Mouse (Mus musculus) heart, postnatal 0 days (tissue): Measurements from ENCODE around the gene Mblac2. TPM values are rescaled to one million over a fixed set of nuclear protein-coding genes. Genes with fewer than 3 reads are reported as not detected.

Experiments
- ATAC-seq: fragments of 200-750 bp; cut with Nextera tagmentation; 2 replicates; pipeline ENCODE4 v1.8.0; 2017; ENCODE audit warnings: low read depth, moderate number of reproducible peaks, moderate library complexity; ENCODE audit not compliant: insufficient read depth
- DNase-seq: peaks from one replicate; pipeline ENCODE4 v3.0.0-alpha.2; 2016; ENCODE audit warnings: low spot score
- H3K27ac ChIP-seq: fragments of 300-500 bp; sonication (generic); 2 replicates; pipeline ENCODE4 v1.5.1; 2014; ENCODE audit warnings: low read depth, mild to moderate bottlenecking
- H3K27me3 ChIP-seq: fragments of 300-500 bp; sonication (generic); 2 replicates; pipeline ENCODE4 v1.6.1; 2014; ENCODE audit warnings: low read length, mixed read lengths; ENCODE audit not compliant: control insufficient read depth, insufficient read depth
- H3K36me3 ChIP-seq: fragments of 300-500 bp; sonication (generic); replicated peaks from 2 replicates; pipeline ENCODE4 v1.6.1; 2014; ENCODE audit warnings: low read length, mixed read lengths; ENCODE audit not compliant: control insufficient read depth, insufficient read depth
- H3K4me1 ChIP-seq: fragments of 300-500 bp; sonication (generic); 2 replicates; pipeline ENCODE4 v1.6.1; 2014; ENCODE audit warnings: antibody characterized with exemption; ENCODE audit not compliant: control insufficient read depth, insufficient read depth
- H3K4me2 ChIP-seq: fragments of 300-500 bp; sonication (generic); 2 replicates; pipeline ENCODE4 v1.6.1; 2014; ENCODE audit warnings: low read depth, mild to moderate bottlenecking, low read length, moderate library complexity
- H3K4me3 ChIP-seq: fragments of 300-500 bp; sonication (generic); 2 replicates; pipeline ENCODE4 v1.5.1; 2014; ENCODE audit warnings: low read depth, low read length
- H3K9ac ChIP-seq: fragments of 300-500 bp; sonication (generic); replicated peaks from 2 replicates; pipeline ENCODE4 v1.6.1; 2014; ENCODE audit warnings: low read depth, low read length, mixed read lengths
- H3K9me3 ChIP-seq: fragments of 300-500 bp; sonication (generic); replicated peaks from 2 replicates; pipeline ENCODE4 v1.6.1; 2016; ENCODE audit warnings: low read length; ENCODE audit not compliant: control insufficient read depth
- CTCF ChIP-seq: IDR thresholded peaks from 2 replicates; pipeline ENCODE4 v1.5.1; 2016; ENCODE audit warnings: antibody characterized with exemption, control low read depth, low read depth
- EP300 ChIP-seq: IDR thresholded peaks from 2 replicates; pipeline ENCODE4 v1.6.1; 2016; ENCODE audit warnings: antibody characterized with exemption, low read depth
- WGBS: fragments of 180-500 bp; shearing (Covaris S2); extraction: QIAGEN DNeasy Blood & Tissue Kit; methylation state at CpG from one replicate; pipeline ENCODE4 v1.1.7; 2014; 5-methylcytosine and 5-hydroxymethylcytosine counted together
- polyA plus RNA-seq: library from polyadenylated mRNA; unstranded; fragments of >200 nt; fragmentation: Nextera tagmentation; extraction: Ambion mirVana; gene quantifications from 2 replicates; pipeline ENCODE4 v1.2.1, GENCODE M21; 2015
- total RNA-seq: library from RNA; depleted of rRNA; stranded (reverse); fragments of >200 nt; gene quantifications from 2 replicates; pipeline ENCODE4 v1.2.3, GENCODE M21; 2014; ENCODE audit warnings: low replicate concordance; rRNA removed

The Mblac2 gene
- total and polyA plus RNA-seq, 2 experiments from 2014 or later = 1.8 to 5.9 TPM

GRCm38 (mm10) chr13:81791861-81792260 lies 80.7 kb downstream of the Mblac2 start:
- no peak overlapping the region for H3K4me3 ChIP-seq
- H3K27me3 ChIP-seq = no peaks in the 10 kb centered on the region
- no peak for ATAC-seq
- no peak overlapping the region for H3K4me2 ChIP-seq
- no peak for TF ChIP-seq CTCF
- TF ChIP-seq EP300 = no peak
- H3K9me3 ChIP-seq = no peaks in the 10 kb centered on the region
- 0 out of 2 replicates have a peak, but pooled peaks cover 6% of the 10 kb centered on the region for H3K4me1 ChIP-seq
- H3K36me3 ChIP-seq = peaks cover 22% of the 10 kb centered on the region
- WGBS = 15% methylated on average over 8 of the region's 8 CpGs
- no peak overlapping the region for H3K9ac ChIP-seq
- no peak for DNase-seq
- no peak overlapping the region for H3K27ac ChIP-seq

DNA sequence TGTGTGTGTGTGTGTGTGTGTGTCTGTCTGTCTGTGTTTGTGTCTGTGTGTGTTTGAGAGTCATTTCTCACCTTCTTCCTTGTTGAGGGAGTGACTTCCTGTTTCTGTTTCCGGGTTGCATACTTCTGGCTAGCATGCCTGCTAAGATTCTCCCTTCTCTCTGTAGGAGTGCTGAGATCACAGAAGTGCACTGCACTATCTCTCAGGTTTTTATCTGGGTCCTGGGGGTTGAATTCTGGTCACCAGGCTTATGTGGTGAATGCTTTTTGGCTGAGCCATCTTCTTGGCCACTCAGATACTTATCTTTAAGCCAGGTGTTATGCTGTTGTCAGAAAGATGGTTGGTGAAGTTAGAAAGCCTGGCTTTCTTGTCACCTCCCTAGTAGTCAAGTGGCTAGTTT lies 82.7 kb downstream of the Mblac2 start:
- H3K4me3 ChIP-seq = no peak overlapping the region
- ATAC-seq (no peak), DNase-seq (no peak)
- H3K27me3 ChIP-seq = no peaks in the 10 kb centered on the region
- no peak overlapping the region for H3K9ac ChIP-seq
- H3K27ac ChIP-seq = no peak overlapping the region
- WGBS = 18% methylated on average over 1 of the region's 1 CpGs
- TF ChIP-seq CTCF = no peak
- TF ChIP-seq EP300 = no peak
- peaks cover 11% of the 10 kb centered on the region; the same call in 1 of the 2 replicates for H3K36me3 ChIP-seq
- H3K4me2 ChIP-seq = no peak overlapping the region
- H3K9me3 ChIP-seq = no peaks in the 10 kb centered on the region
- H3K4me1 ChIP-seq = 0 out of 2 replicates have a peak, but pooled peaks cover 6% of the 10 kb centered on the region

- no peak overlapping the region for H3K27ac ChIP-seq
- H3K4me1 ChIP-seq = no peaks in the 10 kb centered on the region
- no peak overlapping the region for H3K4me3 ChIP-seq
- DNase-seq (peak; percentile 18), ATAC-seq (no peak)
- TF ChIP-seq CTCF (peak; percentile 39), EP300 (no peak)
- WGBS = 26% methylated on average over 3 of the region's 3 CpGs
- no peaks in the 10 kb centered on the region for H3K27me3 ChIP-seq
- peak overlapping the region; percentile 38; the same call in 1 of the 2 replicates for H3K4me2 ChIP-seq
- no peaks in the 10 kb centered on the region for H3K9me3 ChIP-seq
- H3K36me3 ChIP-seq = 0 out of 2 replicates have a peak, but pooled peaks cover 7% of the 10 kb centered on the region
- no peak overlapping the region for H3K9ac ChIP-seq
Observed at GRCm38 (mm10) chr13:81801121-81801520, 90.0 kb downstream of the Mblac2 start.

Other genes with a start within 250 kb of the Mblac2 start
- 0.54 and 10.5 TPM in 2 replicates for gene Adgrv1, start 78.2 kb upstream of the Mblac2 start, total RNA-seq
- gene Adgrv1, start 78.2 kb upstream of the Mblac2 start, polyA plus RNA-seq = 0.65 and 0.68 TPM in 2 replicates
- 23.8 and 62.8 TPM in 2 replicates for gene Lysmd3, start 53.7 kb upstream of the Mblac2 start, total RNA-seq
- gene Lysmd3, start 53.7 kb upstream of the Mblac2 start, polyA plus RNA-seq = 14.9 and 16.3 TPM in 2 replicates
- gene Polr3g, start 328 bp upstream of the Mblac2 start, total RNA-seq = 2.6 and 3.7 TPM in 2 replicates
- gene Polr3g, start 328 bp upstream of the Mblac2 start, polyA plus RNA-seq = 4.2 and 5.5 TPM in 2 replicates
- gene Cetn3, start 71.7 kb downstream of the Mblac2 start, total RNA-seq = 39.5 and 99.7 TPM in 2 replicates
- gene Cetn3, start 71.7 kb downstream of the Mblac2 start, polyA plus RNA-seq = 197 and 208 TPM in 2 replicates